Mouse (Mus musculus) lung, postnatal 0 days (tissue): ENCODE results near the gene Rab3c.

ENCODE experiments used
- CTCF ChIP-seq: IDR thresholded peaks from 2 replicates; pipeline ENCODE4 v1.5.1; 2016; ENCODE audit warnings: antibody characterized with exemption, mild to moderate bottlenecking
- EP300 ChIP-seq: IDR thresholded peaks from 2 replicates; pipeline ENCODE4 v1.6.1; 2016; ENCODE audit warnings: antibody characterized with exemption, mild to moderate bottlenecking, control low read depth

DNA sequence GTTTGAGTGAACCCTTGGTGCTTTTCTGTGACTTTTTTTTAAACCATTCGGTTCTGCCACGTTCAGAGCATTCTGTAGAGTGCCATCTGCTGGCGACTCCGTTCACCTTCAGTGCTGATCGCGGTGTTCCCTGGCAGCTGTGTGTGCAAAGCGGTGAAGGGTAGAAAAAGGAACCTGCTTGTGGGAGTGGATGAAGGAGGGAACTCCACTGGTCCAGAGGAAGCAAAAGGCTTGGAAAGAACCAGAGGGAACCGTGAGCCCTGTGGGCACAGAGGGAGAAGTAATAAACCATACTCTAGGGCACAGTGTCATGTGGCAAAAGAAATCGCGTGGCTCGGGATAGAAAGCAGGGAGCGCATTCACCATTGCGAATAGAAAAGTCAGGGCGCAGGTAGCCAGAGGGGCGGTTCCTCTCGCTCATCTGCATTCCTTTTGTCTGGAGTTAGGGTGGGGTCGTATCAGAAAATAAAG is 262.3 kb downstream of the Rab3c start:
- TF ChIP-seq CTCF (peak; percentile 86), EP300 (no peak)
